Mouse (Mus musculus) cerebellum, adult 8-10 months (tissue): ENCODE measurements around the gene Dmrt3.

Experiments
- DNase-seq: peaks from one replicate; pipeline ENCODE4 v3.0.0; 2022

The Dmrt3 gene

DNA sequence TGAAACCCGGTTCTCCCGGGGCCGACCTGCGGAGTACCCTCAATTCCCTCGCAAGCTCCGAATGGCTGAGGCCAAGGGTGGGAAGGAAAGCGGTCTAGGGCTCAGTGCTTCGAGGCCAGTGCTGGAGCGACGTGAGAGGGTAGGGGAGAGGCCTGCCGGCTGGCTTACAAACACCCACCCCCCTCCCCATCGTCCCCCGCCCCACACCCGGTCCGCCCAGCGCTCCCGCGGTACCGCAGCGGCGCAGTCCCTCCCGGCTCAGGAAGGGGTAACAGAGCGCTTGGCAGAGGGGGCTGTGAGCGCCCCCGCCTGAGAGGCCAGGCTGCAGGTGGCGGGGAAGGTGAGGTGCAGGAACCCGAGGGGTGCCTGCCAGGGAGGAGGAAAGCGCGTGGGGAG lies at the start of gene Dmrt3:
Gene Dmrt3, plus strand, starts transcription at position 287 of the 396 bp plus-strand sequence.
- no peak for DNase-seq

DNA sequence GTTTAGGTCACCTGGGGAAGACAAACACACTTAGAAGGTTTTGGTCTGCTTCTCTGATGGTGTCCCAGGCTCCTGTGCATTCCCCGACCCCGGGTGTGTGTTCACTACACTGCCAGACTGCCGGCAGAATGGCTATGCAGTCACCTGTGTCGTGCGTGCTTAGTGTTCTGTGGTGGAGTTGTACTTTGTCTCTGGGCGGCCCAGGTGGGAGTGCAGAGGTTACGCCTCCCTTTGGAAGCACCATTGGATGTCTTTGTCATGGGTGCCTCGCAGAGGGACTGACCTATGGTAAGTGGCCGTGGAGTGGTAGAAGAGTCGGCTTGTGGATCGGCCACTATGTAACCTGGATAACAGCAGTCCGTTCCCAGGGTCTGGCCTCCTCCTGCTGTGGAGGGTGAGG lies 45.7 kb upstream of the Dmrt3 start:
- DNase-seq = no peak

DNA sequence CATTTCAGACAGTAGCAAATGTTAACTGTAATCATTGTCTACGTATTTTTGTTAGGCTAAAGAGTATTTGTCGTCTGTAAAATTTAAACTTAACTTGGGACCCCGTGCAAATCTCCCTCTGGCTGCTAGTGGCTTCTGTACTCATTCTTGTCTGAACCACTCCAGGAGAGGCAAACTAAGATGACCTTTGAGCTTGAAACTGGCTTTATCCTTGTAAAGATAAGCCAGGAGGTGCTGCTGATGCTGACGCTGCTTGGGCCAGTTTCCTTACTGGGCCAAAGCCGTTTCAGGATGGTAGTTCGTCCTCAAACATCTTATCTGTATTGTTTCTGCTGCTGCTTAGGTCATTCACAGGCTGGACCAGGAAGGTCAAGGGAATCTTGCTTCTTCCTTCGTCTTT lies 40.3 kb upstream of the Dmrt3 start:
- no peak for DNase-seq

DNA sequence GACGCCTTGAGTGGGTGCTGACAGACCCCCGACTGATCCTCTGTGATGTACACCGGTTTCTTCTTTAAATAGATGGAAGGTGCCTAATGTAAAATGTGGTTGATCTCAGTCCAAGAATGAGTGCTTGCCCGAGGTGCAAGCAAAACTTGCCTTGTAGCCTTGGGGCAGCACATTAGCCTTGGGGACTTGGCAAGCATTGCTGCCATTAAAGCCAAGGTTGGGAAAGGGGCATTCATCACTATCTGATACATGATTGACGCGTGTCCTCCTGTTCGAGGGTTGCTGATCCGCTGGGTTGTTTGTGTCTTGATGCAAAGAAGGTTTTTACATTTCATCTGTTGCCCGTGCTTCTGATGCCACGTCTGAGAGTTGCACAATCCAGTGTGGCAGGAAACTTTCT lies 35.7 kb upstream of the Dmrt3 start:
- DNase-seq = no peak

DNA sequence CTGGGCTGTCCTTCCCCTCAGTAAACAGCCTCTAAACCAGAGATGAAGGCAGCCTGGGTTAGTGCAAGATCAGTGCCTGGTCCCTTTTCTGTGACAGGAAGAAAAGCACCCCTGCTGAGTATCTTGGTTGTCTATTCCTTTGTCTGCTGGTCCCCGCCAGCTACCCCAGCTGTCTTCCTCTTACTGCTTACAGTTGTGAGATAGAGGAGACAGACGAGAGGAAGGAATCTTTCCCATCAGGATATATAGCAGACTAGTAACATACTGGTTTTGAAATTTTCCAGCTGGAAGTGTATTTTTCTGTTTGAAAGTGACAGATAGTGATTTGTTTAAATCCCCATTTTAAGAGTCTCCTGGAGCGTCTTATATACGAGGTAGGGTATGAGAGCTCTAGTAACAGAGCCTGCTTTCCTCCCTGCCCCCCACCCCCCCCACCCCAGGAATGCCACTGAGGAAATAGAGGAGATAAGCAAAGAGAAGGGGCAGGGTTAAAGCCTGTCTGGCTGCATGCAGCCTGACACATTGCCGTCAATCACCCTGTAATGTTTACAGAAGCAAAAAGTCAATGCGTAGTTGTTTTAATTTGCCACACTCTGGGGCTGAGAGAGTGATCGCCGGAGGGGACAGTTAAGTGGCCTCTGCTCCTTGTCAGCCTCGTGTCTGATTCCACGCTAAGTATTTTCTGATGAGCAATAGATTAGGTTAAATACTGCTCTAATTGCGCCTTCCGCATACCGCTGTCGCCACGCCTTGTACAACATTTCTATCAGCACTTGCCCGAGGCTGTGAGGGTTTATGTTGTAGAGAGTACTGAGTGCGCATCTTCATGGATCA lies 34.9 kb upstream of the Dmrt3 start:
- no peak for DNase-seq

DNA sequence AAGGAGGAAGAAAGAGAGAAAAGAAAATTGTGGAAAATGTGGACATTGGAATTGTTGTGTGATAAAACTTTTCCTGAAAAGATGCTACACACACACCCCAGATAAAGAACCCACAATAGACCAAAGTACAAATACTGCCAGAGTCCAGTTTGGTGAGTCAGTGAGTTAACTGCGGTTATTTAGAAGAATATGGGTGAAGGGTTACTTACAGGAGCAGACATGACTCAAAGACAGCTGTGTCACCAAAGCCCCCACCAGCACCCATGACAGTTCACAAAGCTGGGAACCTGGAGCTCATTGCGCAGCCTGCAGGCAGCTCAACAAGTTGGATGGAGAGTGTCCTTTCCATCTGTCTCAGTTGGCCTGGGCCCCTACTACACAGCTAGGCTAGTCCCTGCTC lies 31.7 kb upstream of the Dmrt3 start:
- no peak for DNase-seq

DNA sequence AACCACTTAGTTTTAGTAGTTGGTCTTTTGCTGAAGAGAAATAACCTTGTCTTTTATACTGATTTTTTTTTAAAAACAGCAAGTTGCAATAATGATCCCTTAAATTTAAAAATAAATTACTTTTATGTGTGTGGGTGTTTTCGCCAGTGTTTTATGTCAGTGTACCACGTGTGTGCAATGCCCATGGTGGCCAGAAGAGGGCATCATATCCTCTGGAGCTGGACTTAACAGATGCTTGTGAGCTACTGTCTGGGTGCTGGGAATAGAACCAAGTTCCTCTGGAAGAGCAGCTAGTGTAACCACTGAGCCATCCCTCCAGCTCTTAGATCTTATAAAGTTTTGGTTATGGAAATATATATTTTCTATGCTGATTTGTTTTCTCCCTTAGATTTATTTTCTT lies 30.7 kb upstream of the Dmrt3 start:
- DNase-seq = no peak

DNA sequence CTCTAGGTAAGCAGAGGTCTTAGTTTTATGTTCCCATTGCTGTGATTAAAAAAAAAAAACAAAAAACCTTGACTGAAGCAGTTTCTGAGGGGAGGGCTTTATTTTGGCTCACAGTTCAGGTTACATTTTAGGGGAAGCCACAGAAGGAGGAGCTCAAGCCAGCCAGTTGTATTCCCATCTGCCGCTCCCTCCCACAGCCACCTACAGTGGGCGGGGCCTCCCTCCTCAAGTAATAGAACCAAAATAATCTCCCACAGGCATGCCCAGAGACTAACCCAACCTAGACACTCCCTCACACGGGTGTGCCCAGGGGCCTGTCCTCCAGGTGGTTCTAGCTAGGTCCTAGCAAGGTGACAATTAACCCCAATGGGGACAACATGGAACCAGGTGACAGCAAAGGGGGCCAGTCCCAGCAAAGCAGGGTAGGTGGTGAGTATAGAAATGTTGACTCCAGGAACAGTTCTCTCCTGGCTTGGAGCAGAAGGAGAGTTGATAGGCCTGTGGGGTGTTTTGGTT lies 12.3 kb upstream of the Dmrt3 start:
- DNase-seq = no peak

DNA sequence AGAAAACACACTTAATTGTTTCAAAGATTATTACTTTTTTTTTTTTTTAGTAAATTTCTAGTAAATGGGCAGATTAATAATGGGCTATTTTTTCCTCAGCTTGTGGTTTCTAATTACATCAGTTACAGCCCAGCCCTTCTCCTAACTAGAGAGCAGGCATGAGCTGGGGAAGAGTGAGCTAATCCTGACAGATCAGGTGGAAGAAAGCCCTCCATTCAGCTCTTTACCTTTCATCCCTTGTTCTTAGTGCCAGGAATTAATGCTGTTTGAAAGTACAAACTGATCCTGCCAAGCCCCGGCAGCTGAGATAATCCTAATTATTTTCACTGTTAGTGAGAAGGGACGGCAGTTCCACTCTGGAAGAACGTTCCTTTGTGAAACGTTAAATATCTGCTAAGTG lies 11.5 kb upstream of the Dmrt3 start:
- DNase-seq = no peak

DNA sequence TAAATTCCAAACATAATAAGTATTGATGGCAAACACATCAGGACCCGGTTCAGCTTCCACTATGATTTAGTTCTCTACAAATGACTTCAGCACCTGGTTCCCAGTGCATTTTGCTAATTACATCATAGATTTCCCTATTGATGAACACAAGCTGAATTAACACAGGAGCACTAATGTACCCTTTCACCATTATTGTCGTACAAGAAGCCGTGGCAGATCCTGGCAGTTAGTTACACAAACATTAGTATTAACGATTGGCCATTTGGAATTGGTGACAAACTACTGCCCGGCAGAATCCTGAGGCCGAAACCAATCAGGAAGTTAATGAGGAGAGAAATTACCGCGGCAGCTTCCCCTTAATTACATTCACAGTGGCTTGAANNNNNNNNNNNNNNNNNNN lies 8.1 kb upstream of the Dmrt3 start:
- no peak for DNase-seq

DNA sequence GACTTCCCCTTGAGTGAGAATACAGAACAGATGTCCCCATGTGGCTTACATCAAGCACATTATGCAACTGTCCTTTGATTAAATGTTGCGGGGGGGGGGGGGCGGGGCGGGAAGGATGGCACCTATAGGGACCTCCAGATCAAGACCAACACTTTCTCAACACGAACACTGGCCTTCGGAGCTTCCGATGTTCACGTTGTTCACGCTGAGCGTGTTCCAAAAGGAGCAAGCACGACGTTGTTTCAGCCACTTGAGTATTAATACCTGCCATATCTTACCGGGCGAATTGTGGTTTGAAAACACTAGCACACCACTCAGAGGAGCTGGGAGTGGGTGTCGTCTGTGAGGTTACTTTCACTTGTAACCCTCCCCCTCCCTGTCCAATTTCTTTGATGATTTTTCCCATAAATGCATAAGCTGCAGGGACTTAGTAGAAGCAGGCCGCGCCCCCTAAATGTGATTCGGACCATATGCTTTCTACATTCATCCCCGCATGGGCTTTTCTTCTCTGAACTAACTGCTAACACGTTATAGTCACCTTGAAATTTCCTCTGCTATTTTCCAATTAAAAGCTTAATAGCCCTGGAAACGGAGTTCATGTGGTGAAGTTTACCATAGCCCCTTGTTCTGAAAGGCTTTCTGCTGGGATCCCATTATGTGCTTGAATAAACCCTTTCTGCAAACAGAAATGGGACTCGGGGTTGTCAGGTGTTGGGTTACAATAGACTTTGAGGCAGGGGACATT lies 2.5 kb upstream of the Dmrt3 start:
- DNase-seq = no peak

DNA sequence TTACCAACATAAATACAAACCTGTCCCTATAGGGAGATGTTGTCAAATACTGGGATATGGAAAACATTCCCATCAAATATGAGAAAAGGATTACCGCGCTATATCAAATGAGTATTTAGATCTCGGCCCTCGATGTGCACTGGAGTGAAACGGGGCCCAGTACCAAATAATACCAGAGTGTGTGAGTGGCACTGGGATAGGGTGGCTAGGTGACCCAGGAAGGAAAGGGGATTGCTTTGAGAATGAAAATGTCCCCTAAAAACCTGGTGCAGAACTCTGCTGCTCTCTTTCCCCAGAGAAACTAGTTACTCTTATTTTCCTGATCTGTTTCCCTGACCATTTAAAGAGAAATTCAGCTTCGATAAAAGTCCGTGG lies 1.9 kb upstream of the Dmrt3 start:
- DNase-seq = no peak

DNA sequence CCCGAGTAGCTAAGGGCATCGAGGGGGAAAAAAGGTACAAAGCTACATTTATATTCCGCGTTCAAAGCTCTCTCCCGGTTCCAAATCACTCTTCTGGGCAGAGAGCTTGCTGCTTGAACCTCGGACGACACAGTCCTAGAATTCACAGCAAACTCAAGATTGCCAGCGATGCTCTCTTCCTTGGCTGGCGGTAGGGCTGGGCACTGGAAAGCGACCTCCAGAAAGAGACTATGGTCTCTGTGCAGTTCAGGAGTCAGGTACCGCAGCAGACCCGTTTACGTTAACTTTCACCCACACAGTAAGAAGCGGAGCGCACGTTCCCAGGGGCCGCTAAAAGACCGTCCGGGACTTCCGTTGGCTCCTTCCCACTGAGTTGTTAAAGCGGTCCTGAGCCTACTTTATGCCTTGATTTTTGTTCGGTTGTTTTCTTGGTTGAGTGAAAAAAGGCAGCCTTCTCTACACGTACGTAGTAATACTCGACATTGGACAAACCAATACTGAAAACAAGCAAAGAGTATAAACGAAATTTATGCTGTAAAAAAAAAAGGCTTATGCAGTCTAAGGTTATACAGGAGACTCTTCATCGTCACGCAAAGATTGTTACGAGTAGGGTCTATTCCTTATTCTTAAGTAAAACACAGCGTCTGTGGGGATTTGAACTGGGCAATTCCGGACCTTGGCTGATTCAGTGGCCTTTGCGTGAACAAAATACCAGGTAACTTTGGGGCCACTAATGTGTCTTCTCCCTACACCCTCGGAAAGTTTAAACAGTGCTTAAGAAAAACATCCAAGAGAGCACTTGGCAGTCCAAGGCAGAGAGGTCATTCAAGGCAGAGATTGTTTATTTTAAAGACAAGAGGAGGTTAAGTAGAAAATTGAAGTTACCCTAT lies 895 bp upstream of the Dmrt3 start:
- no peak for DNase-seq

DNA sequence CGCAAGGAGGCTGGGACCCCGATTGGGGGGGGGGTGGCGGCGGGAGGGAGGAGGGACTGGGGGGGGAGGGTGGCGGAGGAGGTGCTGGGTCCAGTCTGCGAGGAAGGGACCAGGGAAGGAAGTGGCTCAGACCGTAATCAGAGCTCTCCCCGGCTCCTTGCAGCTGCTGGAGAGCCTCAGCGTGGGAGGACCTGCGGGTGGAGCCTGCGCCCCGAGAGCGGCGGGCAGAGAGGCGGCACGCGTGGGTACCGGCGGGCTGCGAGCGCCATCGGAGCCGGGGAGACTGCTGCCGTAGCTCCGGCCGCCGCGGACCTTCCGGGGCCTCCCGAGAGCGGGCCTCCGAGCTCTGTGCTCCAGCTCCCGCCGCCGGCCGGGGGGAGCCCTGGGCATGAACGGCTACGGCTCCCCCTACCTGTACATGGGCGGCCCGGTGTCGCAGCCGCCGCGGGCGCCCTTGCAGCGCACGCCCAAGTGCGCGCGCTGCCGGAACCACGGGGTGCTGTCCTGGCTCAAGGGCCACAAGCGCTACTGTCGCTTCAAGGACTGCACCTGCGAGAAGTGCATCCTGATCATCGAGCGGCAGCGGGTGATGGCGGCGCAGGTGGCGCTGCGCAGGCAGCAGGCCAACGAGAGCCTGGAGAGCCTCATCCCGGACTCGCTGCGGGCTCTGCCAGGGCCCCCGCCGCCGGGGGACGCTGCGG lies 460 bp downstream of the Dmrt3 start:
- no peak for DNase-seq

DNA sequence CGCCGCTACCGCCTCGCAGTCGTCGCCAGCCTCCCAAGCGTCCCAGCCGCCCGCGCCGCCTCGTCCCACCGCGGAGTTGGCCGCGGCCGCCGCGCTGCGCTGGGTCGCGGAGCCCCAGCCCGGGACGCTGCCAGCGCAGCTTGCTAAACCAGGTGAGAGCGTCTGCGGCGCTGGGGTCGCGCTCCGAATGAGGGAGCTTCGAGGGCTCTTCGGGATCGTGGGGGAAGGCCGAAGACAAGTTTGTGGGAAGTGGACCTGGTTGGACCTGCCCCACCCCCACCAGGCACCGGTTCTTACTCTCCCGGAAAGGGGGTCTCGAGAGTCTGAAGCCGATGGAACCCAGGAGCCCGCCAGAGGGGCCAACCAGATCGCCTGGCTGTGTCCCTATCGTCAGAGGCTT lies 1.0 kb downstream of the Dmrt3 start:
- DNase-seq = no peak

DNA sequence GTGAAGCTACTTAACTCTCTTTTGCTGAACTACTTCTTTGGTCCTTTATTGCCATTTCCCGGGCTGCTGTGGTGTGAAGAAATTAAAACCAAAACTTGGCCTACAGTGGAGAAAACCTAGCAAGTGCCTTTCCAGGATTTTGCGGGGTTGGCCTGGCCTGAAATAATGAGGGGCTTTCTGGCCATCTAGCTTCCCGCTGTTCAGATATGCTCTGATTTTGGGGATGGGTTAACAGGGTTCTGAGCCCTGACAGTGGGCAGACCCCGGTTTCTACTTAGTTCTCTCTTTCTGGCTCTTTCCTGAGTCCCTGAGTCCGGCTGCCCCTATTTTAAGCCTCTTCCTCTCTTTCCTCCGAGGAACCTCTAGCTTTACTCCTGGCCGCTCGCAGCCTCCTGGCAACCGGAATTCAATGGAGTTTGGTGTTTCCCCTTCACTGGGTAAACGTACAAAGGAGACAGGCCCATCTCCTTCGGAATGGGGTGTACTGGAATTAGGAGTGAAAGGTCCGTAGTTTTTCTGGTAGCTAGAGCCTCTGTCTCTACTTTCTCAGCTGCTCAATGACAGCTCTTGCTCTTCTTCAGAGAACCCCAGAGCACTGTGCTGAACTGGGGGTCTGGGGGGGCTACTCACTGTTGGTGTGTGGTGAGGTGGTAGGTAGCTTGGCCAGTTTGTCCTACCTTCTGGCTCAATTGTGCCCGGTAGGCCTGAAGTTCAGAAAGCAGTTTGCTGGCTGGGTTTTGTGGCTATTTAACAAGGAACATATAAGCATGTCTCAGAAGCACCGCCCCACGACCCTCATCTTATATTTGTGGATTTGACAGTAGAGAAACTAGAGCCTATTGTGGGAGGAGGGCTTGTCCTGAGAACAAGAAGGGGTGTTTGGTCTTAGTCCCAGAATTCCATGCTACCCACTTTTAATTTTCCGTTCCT lies 2.0 kb downstream of the Dmrt3 start:
- DNase-seq = no peak

DNA sequence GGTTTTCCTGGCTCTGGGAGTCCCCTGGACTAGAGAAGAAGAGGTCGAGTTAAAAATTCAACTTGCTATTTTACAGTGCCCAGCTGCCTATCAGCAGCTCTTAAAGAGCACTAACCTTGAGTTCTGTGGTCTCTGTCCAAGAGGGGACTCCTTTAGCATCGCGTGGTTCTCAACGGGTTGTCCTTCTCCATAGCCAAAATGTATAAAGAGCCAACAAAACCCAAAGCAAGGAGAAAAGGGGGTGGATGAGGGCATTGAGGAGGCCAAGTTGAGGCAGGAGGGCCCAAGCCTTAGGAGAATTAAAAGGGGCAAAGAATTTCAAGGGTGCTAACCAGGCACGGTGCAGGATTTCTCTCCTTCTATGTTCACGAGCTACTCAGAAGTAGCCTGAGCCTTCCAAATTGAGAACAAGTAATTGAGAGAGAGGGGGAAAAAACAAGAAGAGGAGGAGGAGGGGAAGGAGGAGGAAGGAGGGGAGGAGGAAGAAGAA lies 2.8 kb downstream of the Dmrt3 start:
- DNase-seq = no peak

DNA sequence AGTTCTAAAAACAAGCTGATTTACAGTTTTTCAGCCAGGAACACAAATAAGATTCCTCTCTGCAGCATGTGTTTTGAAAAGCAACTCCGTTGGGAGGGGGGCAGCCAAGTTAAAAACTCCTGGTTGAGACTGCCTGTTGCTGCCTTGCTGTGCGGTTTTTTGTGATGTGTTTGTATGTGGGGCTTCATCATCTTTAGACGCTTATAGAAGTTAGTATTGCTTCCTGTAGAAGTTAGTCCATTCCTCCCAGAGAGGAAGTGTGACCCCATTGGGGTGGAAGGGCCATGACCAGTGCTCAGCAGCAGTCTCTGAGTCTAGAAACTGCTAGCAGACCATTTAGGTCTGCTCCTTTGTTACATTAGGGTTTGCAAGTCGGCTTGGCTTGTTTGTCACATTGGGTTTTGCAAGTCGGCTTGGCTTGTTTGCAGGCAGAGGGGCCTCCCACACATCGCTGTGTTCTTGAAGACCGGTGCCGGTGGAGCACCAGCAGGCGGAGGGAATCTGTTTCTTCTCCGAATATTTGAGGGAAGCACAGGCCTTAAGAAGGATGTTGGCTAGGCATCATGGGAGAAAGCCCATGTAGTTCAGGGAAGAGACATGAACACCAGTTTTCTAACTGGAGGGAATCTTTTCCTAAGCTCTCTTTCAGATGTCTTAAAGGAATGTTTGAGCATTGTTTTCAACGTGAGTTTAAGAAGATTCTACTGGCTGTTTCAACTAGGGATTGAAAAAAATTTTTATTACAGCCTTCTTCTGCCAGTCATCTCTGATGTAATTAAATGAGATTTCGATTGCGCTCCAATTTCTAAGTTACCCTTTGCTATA lies 3.6 kb downstream of the Dmrt3 start:
- no peak for DNase-seq

DNA sequence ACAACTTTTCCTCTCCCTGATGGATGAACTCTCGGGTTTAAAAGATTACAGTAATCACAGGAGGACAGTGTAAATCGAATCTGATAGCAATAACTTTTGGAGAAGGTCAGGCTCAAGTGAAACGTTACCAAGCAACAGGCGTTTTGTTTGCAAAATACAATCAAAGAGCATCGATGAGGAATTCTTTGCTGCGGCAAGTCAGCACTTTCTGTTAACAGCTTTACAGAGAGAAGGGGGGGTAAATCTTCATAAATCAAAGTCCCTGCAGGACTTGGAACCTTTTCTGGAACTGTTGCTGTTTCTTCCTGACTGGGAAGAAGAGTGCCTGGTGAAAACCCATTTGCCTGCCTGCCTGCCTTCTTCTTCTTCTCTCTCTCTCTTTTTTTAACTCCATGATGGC lies 5.8 kb downstream of the Dmrt3 start:
- DNase-seq = no peak
